Mouse (Mus musculus): ENCODE measurements around the gene Krt34. TPM values are rescaled to one million over a fixed set of nuclear protein-coding genes. Genes with fewer than 3 reads are reported as not detected.

Gene Krt34
- polyA plus RNA-seq, 1 experiment from 2014 or later: not detected

- no peak for ATAC-seq (ENCODE audit: insufficient read depth, low FRiP score, low TSS enrichment)
- no peak overlapping the region for H3K9ac ChIP-seq (ENCODE audit: low read length)
- WGBS: 88% methylated on average over 5 of the region's 5 CpGs
These were observed 33.0 kb downstream of the Krt34 start for GRCm38 (mm10) chr11:100008336-100008735.

GRCm38 (mm10) chr11:100006624-100007023, 34.7 kb downstream of the Krt34 start:
- Histone ChIP-seq H3K27me3 (ENCODE audit: control insufficient read depth, insufficient read depth, low read length) (no peaks in the 10 kb centered on the region), H3K4me1 (ENCODE audit: control insufficient read depth, insufficient read depth, low read length) (no peaks in the 10 kb centered on the region), H3K4me2 (ENCODE audit: low read depth) (no peak overlapping the region), H3K9me3 (ENCODE audit: control insufficient read depth, low read length) (no peaks in the 10 kb centered on the region), H3K9ac (ENCODE audit: low read length) (no peak overlapping the region), H3K36me3 (ENCODE audit: control insufficient read depth, insufficient read depth, low read length) (no peaks in the 10 kb centered on the region), H3K4me3 (ENCODE audit: low read depth, low read length) (no peak overlapping the region), H3K27ac (ENCODE audit: low read depth, low read length) (no peak overlapping the region)
- no peak for DNase-seq (ENCODE audit: low spot score)
- no peak for ATAC-seq (ENCODE audit: insufficient read depth, low FRiP score, low TSS enrichment)
- 56% methylated on average over 3 of the region's 3 CpGs for WGBS

More at GRCm38 (mm10) chr11:100008336-100008735, 33.0 kb downstream of the Krt34 start:
- Histone ChIP-seq H3K27ac (ENCODE audit: low read depth, low read length) (no peak overlapping the region), H3K27me3 (ENCODE audit: control insufficient read depth, insufficient read depth, low read length) (no peaks in the 10 kb centered on the region), H3K4me3 (ENCODE audit: low read depth, low read length) (no peak overlapping the region), H3K9me3 (ENCODE audit: control insufficient read depth, low read length) (no peaks in the 10 kb centered on the region), H3K4me2 (ENCODE audit: low read depth) (no peak overlapping the region), H3K4me1 (ENCODE audit: control insufficient read depth, insufficient read depth, low read length) (no peaks in the 10 kb centered on the region), H3K36me3 (ENCODE audit: control insufficient read depth, insufficient read depth, low read length) (no peaks in the 10 kb centered on the region)
- DNase-seq (ENCODE audit: low spot score): no peak

- Histone ChIP-seq H3K27me3 (ENCODE audit: control insufficient read depth, insufficient read depth, low read length) (no peaks in the 10 kb centered on the region), H3K4me3 (ENCODE audit: low read depth, low read length) (no peak overlapping the region), H3K36me3 (ENCODE audit: control insufficient read depth, insufficient read depth, low read length) (no peaks in the 10 kb centered on the region), H3K27ac (ENCODE audit: low read depth, low read length) (no peak overlapping the region), H3K4me1 (ENCODE audit: control insufficient read depth, insufficient read depth, low read length) (no peaks in the 10 kb centered on the region), H3K9ac (ENCODE audit: low read length) (no peak overlapping the region), H3K4me2 (ENCODE audit: low read depth) (no peak overlapping the region), H3K9me3 (ENCODE audit: control insufficient read depth, low read length) (no peaks in the 10 kb centered on the region)
- DNase-seq (ENCODE audit: low spot score) (no peak), ATAC-seq (ENCODE audit: insufficient read depth, low FRiP score, low TSS enrichment) (no peak)
- 89% methylated on average over 8 of the region's 8 CpGs for WGBS
These were observed 35.4 kb downstream of the Krt34 start for GRCm38 (mm10) chr11:100005905-100006304.

- WGBS: 23% methylated on average over 6 of the region's 6 CpGs
- ATAC-seq (ENCODE audit: insufficient read depth, low FRiP score, low TSS enrichment): no peak
- H3K9me3 ChIP-seq (ENCODE audit: control insufficient read depth, low read length): no peaks in the 10 kb centered on the region
- H3K27me3 ChIP-seq (ENCODE audit: control insufficient read depth, insufficient read depth, low read length): no peaks in the 10 kb centered on the region
- DNase-seq (ENCODE audit: low spot score): peak; percentile 44
- no peaks in the 10 kb centered on the region for H3K36me3 ChIP-seq (ENCODE audit: control insufficient read depth, insufficient read depth, low read length)
- no peak overlapping the region for H3K4me2 ChIP-seq (ENCODE audit: low read depth)
- H3K4me3 ChIP-seq (ENCODE audit: low read depth, low read length): no peak overlapping the region
- no peak overlapping the region for H3K9ac ChIP-seq (ENCODE audit: low read length)
- no peaks in the 10 kb centered on the region for H3K4me1 ChIP-seq (ENCODE audit: control insufficient read depth, insufficient read depth, low read length)
- no peak overlapping the region for H3K27ac ChIP-seq (ENCODE audit: low read depth, low read length)
These were observed 36.5 kb downstream of the Krt34 start for GRCm38 (mm10) chr11:100004846-100005245.

GRCm38 (mm10) chr11:99999091-99999490, 42.3 kb downstream of the Krt34 start:
- ATAC-seq (ENCODE audit: insufficient read depth, low FRiP score, low TSS enrichment): no peak
- 89% methylated on average over 7 of the region's 7 CpGs for WGBS
- no peak overlapping the region for H3K4me3 ChIP-seq (ENCODE audit: low read depth, low read length)
- no peak for DNase-seq (ENCODE audit: low spot score)
- no peaks in the 10 kb centered on the region for H3K9me3 ChIP-seq (ENCODE audit: control insufficient read depth, low read length)
- no peak overlapping the region for H3K9ac ChIP-seq (ENCODE audit: low read length)
- H3K4me2 ChIP-seq (ENCODE audit: low read depth): no peak overlapping the region
- H3K4me1 ChIP-seq (ENCODE audit: control insufficient read depth, insufficient read depth, low read length): no peaks in the 10 kb centered on the region
- no peaks in the 10 kb centered on the region for H3K36me3 ChIP-seq (ENCODE audit: control insufficient read depth, insufficient read depth, low read length)
- no peaks in the 10 kb centered on the region for H3K27me3 ChIP-seq (ENCODE audit: control insufficient read depth, insufficient read depth, low read length)
- no peak overlapping the region for H3K27ac ChIP-seq (ENCODE audit: low read depth, low read length)

- no peak for DNase-seq (ENCODE audit: low spot score)
- no peak for ATAC-seq (ENCODE audit: insufficient read depth, low FRiP score, low TSS enrichment)
- no peaks in the 10 kb centered on the region for H3K4me1 ChIP-seq (ENCODE audit: control insufficient read depth, insufficient read depth, low read length)
- no peak overlapping the region for H3K27ac ChIP-seq (ENCODE audit: low read depth, low read length)
- WGBS: 61% methylated on average over 4 of the region's 4 CpGs
- no peaks in the 10 kb centered on the region for H3K9me3 ChIP-seq (ENCODE audit: control insufficient read depth, low read length)
- no peak overlapping the region for H3K4me3 ChIP-seq (ENCODE audit: low read depth, low read length)
- H3K9ac ChIP-seq (ENCODE audit: low read length): no peak overlapping the region
- H3K27me3 ChIP-seq (ENCODE audit: control insufficient read depth, insufficient read depth, low read length): no peaks in the 10 kb centered on the region
- no peak overlapping the region for H3K4me2 ChIP-seq (ENCODE audit: low read depth)
- no peaks in the 10 kb centered on the region for H3K36me3 ChIP-seq (ENCODE audit: control insufficient read depth, insufficient read depth, low read length)
These were observed 47.0 kb downstream of the Krt34 start for GRCm38 (mm10) chr11:99994384-99994661.

GRCm38 (mm10) chr11:99993620-99994383, 47.6 kb downstream of the Krt34 start, which contains the start of gene Krtap17-1:
Gene Krtap17-1, minus strand, starts transcription at chr11:99993994.
- DNase-seq (ENCODE audit: low spot score) (no peak), ATAC-seq (ENCODE audit: insufficient read depth, low FRiP score, low TSS enrichment) (no peak)
- peak within 1 kb of the TSS; percentile 31; the same call in 1 of the 2 replicates for H3K4me2 ChIP-seq (ENCODE audit: low read depth)
- no peak within 1 kb of the TSS for H3K9ac ChIP-seq (ENCODE audit: low read length)
- no peaks in the 10 kb centered on the region for H3K36me3 ChIP-seq (ENCODE audit: control insufficient read depth, insufficient read depth, low read length)
- no peaks in the 10 kb centered on the region for H3K4me1 ChIP-seq (ENCODE audit: control insufficient read depth, insufficient read depth, low read length)
- 0 out of 2 replicates have a peak within 1 kb of the TSS, but pooled peaks have one; percentile 4 for H3K4me3 ChIP-seq (ENCODE audit: low read depth, low read length)
- no peak within 1 kb of the TSS for H3K27ac ChIP-seq (ENCODE audit: low read depth, low read length)
- no peaks in the 10 kb centered on the region for H3K9me3 ChIP-seq (ENCODE audit: control insufficient read depth, low read length)
- no peaks in the 10 kb centered on the region for H3K27me3 ChIP-seq (ENCODE audit: control insufficient read depth, insufficient read depth, low read length)
- 30% methylated on average over 26 of the region's 26 CpGs for WGBS

- H3K36me3 ChIP-seq (ENCODE audit: control insufficient read depth, insufficient read depth, low read length): no peaks in the 10 kb centered on the region
- no peak overlapping the region for H3K4me3 ChIP-seq (ENCODE audit: low read depth, low read length)
- H3K4me1 ChIP-seq (ENCODE audit: control insufficient read depth, insufficient read depth, low read length): no peaks in the 10 kb centered on the region
- H3K27ac ChIP-seq (ENCODE audit: low read depth, low read length): no peak overlapping the region
- no peak for ATAC-seq (ENCODE audit: insufficient read depth, low FRiP score, low TSS enrichment)
- WGBS: 82% methylated on average over 3 of the region's 3 CpGs
- H3K4me2 ChIP-seq (ENCODE audit: low read depth): no peak overlapping the region
- no peaks in the 10 kb centered on the region for H3K27me3 ChIP-seq (ENCODE audit: control insufficient read depth, insufficient read depth, low read length)
- no peaks in the 10 kb centered on the region for H3K9me3 ChIP-seq (ENCODE audit: control insufficient read depth, low read length)
- H3K9ac ChIP-seq (ENCODE audit: low read length): no peak overlapping the region
- DNase-seq (ENCODE audit: low spot score): no peak
These were observed 50.8 kb downstream of the Krt34 start for GRCm38 (mm10) chr11:99990571-99990970.

GRCm38 (mm10) chr11:99989881-99990405, 51.4 kb downstream of the Krt34 start:
- Histone ChIP-seq H3K36me3 (ENCODE audit: control insufficient read depth, insufficient read depth, low read length) (no peaks in the 10 kb centered on the region), H3K4me2 (ENCODE audit: low read depth) (no peak overlapping the region), H3K4me1 (ENCODE audit: control insufficient read depth, insufficient read depth, low read length) (no peaks in the 10 kb centered on the region), H3K27ac (ENCODE audit: low read depth, low read length) (no peak overlapping the region), H3K9ac (ENCODE audit: low read length) (no peak overlapping the region), H3K9me3 (ENCODE audit: control insufficient read depth, low read length) (no peaks in the 10 kb centered on the region), H3K4me3 (ENCODE audit: low read depth, low read length) (no peak overlapping the region), H3K27me3 (ENCODE audit: control insufficient read depth, insufficient read depth, low read length) (no peaks in the 10 kb centered on the region)
- ATAC-seq (ENCODE audit: insufficient read depth, low FRiP score, low TSS enrichment) (no peak), DNase-seq (ENCODE audit: low spot score) (no peak)
- 89% methylated on average over 6 of the region's 6 CpGs for WGBS
